Mouse (Mus musculus): ENCODE results near the gene Mindy1. TPM values are rescaled to one million over a fixed set of nuclear protein-coding genes. Genes with fewer than 3 reads are reported as not detected.

Mindy1 gene
- polyA plus RNA-seq, 1 experiment from 2014 or later: 50.5 TPM

DNA sequence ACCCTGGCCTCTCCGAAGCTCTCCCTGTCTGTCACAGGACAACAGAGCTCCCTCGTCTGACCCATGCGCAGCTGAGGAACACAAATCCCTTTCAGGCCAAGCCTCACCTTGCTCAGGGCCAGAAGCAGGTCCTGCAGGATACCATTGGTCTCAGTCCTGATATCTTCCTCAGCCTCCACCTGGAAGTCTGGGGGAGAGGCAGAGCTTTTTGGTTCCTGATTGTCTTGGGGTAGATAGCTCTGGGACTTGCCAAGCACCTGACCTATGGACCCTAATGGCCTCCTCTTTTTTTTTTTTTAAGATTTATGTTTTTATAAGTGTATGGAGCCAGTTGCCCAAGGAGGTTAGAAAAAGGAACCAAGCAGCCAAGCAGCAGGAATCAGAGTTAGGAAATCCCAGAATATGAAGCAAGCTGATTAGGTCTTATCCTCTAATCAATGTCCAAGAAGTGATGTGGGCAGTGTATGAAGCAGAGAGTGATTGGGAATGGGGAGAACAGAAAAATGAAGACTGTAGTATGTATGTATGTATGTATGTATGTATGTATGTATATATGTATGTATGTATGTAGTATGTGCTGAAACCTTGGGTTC is 20.2 kb downstream of the Mindy1 start:
- Histone ChIP-seq H3K9me3 (no peaks in the 10 kb centered on the region), H3K4me3 (replicated peaks) (no peak overlapping the region), H3K27ac (no peak overlapping the region), H3K4me1 (replicated peaks) (no peaks in the 10 kb centered on the region), H3K9ac (replicated peaks) (no peak overlapping the region), H3K27me3 (no peaks in the 10 kb centered on the region), H3K4me2 (replicated peaks) (no peak overlapping the region), H3K36me3 (peaks cover 20% of the 10 kb centered on the region)
- 86% methylated on average over 3 of the region's 3 CpGs for WGBS
- ATAC-seq: no peak

DNA sequence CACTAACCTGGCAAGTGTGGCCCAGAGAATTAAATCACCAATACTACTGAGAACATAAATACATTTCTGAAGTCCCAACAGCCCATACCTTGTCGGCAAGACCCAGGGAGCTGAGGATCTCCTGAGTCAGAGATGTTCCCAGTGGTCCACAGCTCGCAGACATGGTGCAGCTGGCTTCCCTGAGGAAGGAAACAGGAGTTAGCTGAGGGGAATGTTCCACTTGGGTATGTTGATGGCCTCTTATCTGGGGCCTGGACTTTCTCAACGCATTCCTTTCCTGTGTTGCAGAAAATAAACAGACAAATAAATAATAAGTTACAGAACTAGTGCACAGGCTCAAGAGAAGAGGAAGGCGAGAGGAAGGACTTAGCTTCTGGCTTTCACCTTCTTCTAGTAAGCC is 25.1 kb downstream of the Mindy1 start:
- Histone ChIP-seq H3K4me2 (replicated peaks) (no peak overlapping the region), H3K27me3 (no peaks in the 10 kb centered on the region), H3K27ac (no peak overlapping the region), H3K9ac (replicated peaks) (no peak overlapping the region), H3K4me1 (replicated peaks) (no peaks in the 10 kb centered on the region), H3K4me3 (replicated peaks) (no peak overlapping the region), H3K36me3 (no peaks in the 10 kb centered on the region), H3K9me3 (no peaks in the 10 kb centered on the region)
- 86% methylated on average over 4 of the region's 4 CpGs for WGBS
- no peak for ATAC-seq

DNA sequence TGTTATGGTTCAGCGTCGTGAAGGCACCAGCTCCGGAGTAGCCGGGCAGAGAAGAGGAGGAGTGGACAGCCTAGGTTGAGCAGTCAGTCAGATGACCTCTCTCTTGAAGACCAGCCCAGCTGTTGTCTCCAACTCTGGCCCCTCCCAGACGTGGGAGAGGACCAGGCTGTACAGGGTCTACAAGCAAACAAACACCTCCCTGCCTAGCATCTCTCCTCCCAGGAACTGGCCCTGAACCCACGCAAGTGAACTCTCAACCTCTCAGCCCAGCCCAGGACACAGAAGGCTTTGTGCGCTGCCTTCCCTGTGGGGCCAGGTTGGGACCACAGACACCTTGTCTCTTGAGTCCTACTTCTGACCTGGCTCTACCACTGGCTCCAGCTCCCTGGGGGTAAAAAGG is 26.0 kb downstream of the Mindy1 start, which contains the start of gene Anxa9:
Gene Anxa9 (minus strand): TSS at position 77 of the 400 bp plus-strand sequence.
- Histone ChIP-seq H3K4me1 (replicated peaks) (no peaks in the 10 kb centered on the region), H3K27me3 (no peaks in the 10 kb centered on the region), H3K36me3 (no peaks in the 10 kb centered on the region), H3K9me3 (no peaks in the 10 kb centered on the region), H3K9ac (replicated peaks) (no peak within 1 kb of the TSS), H3K4me2 (replicated peaks) (no peak within 1 kb of the TSS), H3K4me3 (replicated peaks) (no peak within 1 kb of the TSS), H3K27ac (no peak within 1 kb of the TSS)
- no peak for ATAC-seq
- 73% methylated on average over 7 of the region's 7 CpGs for WGBS

DNA sequence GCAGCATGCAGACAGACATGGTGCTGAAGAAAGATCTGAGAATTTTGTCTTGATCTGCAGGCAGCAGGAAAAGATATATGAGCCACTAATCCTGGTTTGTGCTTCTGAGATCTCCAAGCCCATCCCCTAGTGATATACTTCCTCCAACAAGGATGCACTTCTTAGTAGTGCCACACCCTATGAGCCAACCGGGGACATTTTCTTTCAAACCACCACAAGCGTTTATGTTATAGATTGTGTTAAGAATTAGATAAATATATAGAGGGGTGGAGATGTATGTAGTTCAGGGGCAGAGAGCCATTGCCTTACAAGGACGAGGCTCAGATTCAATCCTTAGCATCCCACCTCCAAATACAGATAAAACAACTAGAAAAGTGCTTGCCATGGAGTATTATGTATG is 29.4 kb downstream of the Mindy1 start:
- H3K9me3 ChIP-seq: no peaks in the 10 kb centered on the region
- H3K27me3 ChIP-seq: no peaks in the 10 kb centered on the region
- no peaks in the 10 kb centered on the region for H3K36me3 ChIP-seq
- no peak overlapping the region for H3K4me2 ChIP-seq (replicated peaks)
- no peak overlapping the region for H3K9ac ChIP-seq (replicated peaks)
- peaks cover 8% of the 10 kb centered on the region for H3K4me1 ChIP-seq (replicated peaks)
- no peak overlapping the region for H3K4me3 ChIP-seq (replicated peaks)
- no peak for ATAC-seq
- H3K27ac ChIP-seq: no peak overlapping the region
- 68% methylated on average over 3 of the region's 3 CpGs for WGBS

DNA sequence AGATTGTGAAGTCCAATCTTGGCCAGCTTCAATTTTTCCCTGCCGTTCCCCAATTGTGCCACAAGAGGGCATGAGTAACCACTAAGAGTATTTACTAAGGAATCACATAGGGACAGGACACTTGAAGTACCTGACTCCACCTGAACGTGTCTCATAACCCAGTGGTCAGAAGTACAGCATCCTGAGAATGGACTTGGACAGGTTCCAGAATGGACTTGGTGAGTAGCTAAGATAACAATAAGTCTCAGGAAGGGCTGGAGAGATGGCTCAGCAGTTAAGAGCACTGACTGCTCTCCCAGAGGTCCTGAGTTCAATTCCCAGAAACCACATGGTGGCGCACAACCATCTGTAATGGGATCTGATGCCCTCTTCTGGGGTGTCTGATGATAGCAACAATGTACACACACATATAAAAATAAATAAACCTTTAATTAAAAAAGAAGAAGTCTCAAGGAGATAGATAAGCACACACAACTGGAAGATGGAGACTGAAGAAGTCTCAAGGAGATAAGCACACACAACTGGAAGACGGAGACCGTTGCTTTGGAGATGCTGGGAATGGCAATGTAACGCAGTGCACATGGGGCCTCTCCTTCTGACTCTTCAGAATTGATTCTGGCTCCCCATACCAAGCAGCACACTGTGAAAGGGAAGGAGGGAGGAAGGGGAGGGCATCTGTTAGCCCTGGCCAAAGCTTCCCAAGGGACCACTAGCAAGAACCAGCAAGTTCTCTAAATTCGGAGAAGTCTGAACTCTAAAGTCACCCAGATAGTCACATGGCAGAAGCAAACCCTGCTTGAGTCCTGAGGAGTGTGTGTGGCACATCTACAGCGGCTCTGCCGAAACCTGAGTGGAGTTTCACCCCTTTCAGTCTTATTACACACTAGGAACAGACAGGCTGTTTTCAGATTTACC is 30.1 kb downstream of the Mindy1 start:
- Histone ChIP-seq H3K4me1 (replicated peaks) (peaks cover 15% of the 10 kb centered on the region), H3K27me3 (no peaks in the 10 kb centered on the region), H3K27ac (no peak overlapping the region), H3K4me3 (replicated peaks) (no peak overlapping the region), H3K9ac (replicated peaks) (no peak overlapping the region), H3K9me3 (no peaks in the 10 kb centered on the region), H3K4me2 (replicated peaks) (no peak overlapping the region), H3K36me3 (no peaks in the 10 kb centered on the region)
- WGBS: 70% methylated on average over 9 of the region's 9 CpGs
- ATAC-seq: no peak

DNA sequence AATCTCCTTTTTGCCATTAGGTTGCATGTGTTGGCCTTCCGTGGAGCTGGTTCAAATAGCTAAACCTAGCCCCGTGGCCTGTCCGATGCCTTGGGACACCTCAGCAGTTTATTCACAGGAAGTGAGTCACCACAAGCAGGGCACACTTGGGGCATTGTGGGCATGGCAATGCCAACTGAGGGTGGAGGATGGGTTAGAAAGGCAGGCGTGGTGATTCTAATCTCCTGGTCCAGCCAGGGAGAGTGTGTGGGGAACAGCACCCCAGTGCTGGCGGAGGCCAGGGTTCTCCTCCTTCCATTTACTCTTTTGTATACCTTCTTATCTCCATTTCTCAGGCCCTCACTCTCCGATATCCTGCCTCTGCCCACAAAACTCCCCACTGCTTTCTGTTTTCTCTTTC is 31.5 kb downstream of the Mindy1 start:
- no peak for ATAC-seq
- no peaks in the 10 kb centered on the region for H3K36me3 ChIP-seq
- no peaks in the 10 kb centered on the region for H3K27me3 ChIP-seq
- H3K4me2 ChIP-seq (replicated peaks): no peak overlapping the region
- no peaks in the 10 kb centered on the region for H3K9me3 ChIP-seq
- no peak overlapping the region for H3K4me3 ChIP-seq (replicated peaks)
- 86% methylated on average over 6 of the region's 6 CpGs for WGBS
- no peak overlapping the region for H3K27ac ChIP-seq
- H3K4me1 ChIP-seq (replicated peaks): peaks cover 26% of the 10 kb centered on the region
- no peak overlapping the region for H3K9ac ChIP-seq (replicated peaks)

DNA sequence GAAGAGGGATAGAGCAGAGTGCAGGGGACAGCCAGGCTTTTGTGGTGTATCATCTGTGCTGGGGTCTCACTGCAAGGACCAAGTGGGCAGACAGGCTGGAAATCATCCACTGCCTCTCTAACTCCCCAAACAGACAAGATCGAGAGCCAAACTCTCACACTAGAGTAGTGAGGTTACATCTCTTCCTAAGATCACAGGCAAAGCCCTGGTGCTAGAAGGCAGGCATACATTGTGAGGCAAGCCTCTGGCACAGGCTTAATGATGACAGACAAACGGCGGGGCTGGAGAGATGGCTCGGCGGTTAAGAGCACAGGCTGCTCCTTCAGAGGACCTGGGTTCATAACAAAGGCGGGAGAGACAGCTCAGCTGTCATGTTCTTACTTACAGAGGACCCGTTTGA is 32.3 kb downstream of the Mindy1 start:
- Histone ChIP-seq H3K4me2 (replicated peaks) (no peak overlapping the region), H3K27ac (no peak overlapping the region), H3K9ac (replicated peaks) (no peak overlapping the region), H3K36me3 (no peaks in the 10 kb centered on the region), H3K27me3 (no peaks in the 10 kb centered on the region), H3K4me1 (replicated peaks) (peaks cover 32% of the 10 kb centered on the region), H3K9me3 (no peaks in the 10 kb centered on the region), H3K4me3 (replicated peaks) (no peak overlapping the region)
- no peak for ATAC-seq
- 42% methylated on average over 7 of the region's 7 CpGs for WGBS

DNA sequence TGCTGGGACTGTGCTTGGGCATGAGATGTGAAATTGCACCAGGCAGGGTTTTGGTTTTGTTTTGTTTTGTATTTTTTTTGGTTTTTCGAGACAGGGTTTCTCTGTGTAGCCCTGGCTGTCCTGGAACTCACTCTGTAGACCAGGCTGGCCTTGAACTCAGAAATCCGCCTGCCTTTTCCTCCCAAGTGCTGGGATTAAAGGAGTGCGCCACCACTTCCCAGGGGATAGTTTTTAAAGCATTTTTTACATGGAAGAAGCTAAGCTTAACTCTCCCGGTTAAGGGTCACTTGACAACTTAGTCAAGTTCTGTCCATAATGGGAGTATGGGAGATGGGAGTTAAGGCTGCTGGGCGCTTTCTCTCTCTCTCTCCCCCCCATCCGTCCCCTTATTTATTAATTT is 32.9 kb downstream of the Mindy1 start:
- 53% methylated on average over 6 of the region's 6 CpGs for WGBS
- peak overlapping the region; percentile 85; the same call in 1 of the 2 replicates for H3K4me3 ChIP-seq (replicated peaks)
- no peaks in the 10 kb centered on the region for H3K9me3 ChIP-seq
- peak overlapping the region; percentile 74 for H3K4me2 ChIP-seq (replicated peaks)
- peak overlapping the region; percentile 97 for H3K9ac ChIP-seq (replicated peaks)
- H3K27me3 ChIP-seq: no peaks in the 10 kb centered on the region
- no peaks in the 10 kb centered on the region for H3K36me3 ChIP-seq
- H3K27ac ChIP-seq: peak overlapping the region; percentile 92; the same call in 1 of the 2 replicates
- ATAC-seq: no peak
- peaks cover 38% of the 10 kb centered on the region for H3K4me1 ChIP-seq (replicated peaks)

DNA sequence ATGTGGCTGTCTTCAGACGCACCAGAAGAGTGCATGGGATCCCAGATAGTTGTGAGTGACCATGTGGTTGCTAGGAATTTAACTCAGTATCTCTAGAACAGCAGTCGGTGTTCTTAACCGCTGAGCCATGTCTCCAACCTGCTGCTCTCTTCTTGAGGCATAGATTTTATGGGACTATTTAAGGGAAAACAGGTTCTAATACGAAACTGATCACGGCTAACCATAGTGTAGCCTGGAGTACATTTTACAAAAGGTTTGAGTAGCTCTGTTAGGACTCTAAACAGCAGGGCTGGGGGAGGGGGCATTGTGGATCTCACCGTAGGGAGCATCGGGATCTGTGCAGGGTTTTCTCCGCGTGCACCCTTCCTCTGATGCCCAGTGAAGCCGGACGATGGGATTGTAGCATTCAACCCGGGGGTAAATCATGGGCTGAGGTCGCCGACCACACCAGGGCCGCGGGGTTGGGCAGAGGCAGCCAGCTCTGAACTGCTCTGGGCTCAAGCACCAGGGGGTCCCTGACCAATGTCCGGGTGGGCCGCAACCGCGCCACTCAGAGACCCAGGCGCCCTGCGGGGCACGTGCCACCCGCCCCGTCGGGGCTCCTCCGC is 33.4 kb downstream of the Mindy1 start, which contains the start of gene Cers2:
Gene Cers2 (plus strand): TSS at position 306 of the 608 bp plus-strand sequence.
- H3K36me3 ChIP-seq: no peaks in the 10 kb centered on the region
- peaks cover 40% of the 10 kb centered on the region for H3K4me1 ChIP-seq (replicated peaks)
- peak within 1 kb of the TSS; percentile 85 for H3K4me3 ChIP-seq (replicated peaks)
- no peaks in the 10 kb centered on the region for H3K9me3 ChIP-seq
- peak within 1 kb of the TSS; percentile 74 for H3K4me2 ChIP-seq (replicated peaks)
- peak within 1 kb of the TSS; percentile 92 for H3K27ac ChIP-seq
- 3% methylated on average over 22 of the region's 27 CpGs for WGBS
- H3K27me3 ChIP-seq: no peaks in the 10 kb centered on the region
- H3K9ac ChIP-seq (replicated peaks): peak within 1 kb of the TSS; percentile 97
- ATAC-seq: peak; percentile 44; the same call in 1 of the 2 replicates

DNA sequence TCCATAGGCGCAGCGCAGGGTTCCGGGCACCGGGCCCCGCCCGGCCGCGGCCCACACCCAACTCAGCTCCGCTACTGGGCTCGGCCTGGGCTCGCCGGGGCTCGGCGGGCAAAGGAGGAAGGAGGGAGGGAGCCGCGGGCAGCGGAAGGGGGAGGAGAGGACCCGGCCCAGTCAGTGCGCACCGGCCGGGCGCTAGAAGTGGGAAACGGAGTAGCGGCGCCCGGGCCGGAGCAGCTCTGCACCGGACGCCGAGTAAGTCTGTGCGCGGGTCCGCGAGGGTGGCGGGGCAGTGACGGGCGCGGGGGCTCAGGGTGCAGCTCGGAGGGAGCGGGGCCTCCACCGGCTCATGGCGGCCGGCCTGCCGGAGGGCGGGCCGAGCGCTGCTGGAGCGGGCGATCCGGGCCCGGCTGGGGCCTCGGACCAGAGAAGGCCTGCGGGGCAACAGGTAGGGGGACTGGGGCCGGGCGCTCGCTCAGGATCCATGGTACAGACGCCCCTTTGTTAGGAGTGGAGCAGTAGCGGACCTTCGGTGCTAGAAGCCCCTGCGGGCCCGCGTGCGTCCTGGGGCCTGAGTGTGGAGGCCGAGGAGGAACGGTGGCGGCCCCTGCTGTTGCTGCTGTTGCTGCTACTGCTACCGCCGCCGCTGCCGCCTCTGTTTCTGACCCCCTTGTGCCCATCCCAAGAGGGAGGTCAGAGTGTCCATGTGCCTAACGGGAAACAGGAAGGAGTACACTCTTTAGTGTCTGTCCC is 34.1 kb downstream of the Mindy1 start:
- peak; percentile 94 for ATAC-seq
- Histone ChIP-seq H3K9me3 (no peaks in the 10 kb centered on the region), H3K27ac (peak overlapping the region; percentile 92), H3K27me3 (no peaks in the 10 kb centered on the region), H3K36me3 (peaks cover 6% of the 10 kb centered on the region), H3K9ac (replicated peaks) (peak overlapping the region; percentile 97), H3K4me3 (replicated peaks) (peak overlapping the region; percentile 85), H3K4me2 (replicated peaks) (peak overlapping the region; percentile 74), H3K4me1 (replicated peaks) (peaks cover 40% of the 10 kb centered on the region)
- under 1% methylated on average over 67 of the region's 71 CpGs for WGBS

DNA sequence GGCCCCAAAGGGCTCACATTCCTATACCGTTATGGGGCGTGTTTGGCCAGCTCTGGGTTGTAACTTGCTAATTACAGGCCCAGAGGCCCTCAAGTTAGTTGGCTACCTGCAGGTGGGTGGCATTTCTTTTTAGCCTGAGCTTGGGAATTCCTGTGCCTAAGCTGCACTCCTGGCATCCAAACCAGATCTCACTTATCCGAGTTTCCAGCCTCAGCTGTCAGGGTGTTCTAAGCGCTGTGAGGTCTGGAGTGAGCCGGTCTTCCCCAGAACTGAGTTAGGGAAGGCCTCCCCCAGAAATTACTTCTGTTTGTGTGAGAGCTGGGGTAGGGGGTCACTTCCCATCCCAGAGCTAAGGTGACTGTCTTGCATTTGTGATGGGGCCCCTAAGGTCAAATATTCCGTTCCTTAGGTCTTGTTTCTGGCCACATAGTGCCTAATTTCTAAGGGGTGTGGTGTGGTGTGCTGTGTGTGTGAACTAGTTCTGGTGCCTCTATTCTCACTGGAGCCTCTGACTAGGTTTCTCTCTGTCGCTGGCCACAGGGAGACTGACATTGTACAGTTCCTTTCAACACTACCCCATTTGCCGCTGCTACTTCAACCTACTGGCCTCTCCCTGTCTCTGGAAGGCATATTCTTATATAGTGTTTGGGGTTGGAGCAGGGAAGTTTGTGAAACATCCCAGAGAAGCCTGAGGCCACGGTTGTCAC is 34.9 kb downstream of the Mindy1 start:
- Histone ChIP-seq H3K36me3 (peaks cover 13% of the 10 kb centered on the region), H3K27ac (peak overlapping the region; percentile 92), H3K9ac (replicated peaks) (peak overlapping the region; percentile 97), H3K27me3 (no peaks in the 10 kb centered on the region), H3K9me3 (no peaks in the 10 kb centered on the region), H3K4me2 (replicated peaks) (peak overlapping the region; percentile 74), H3K4me3 (replicated peaks) (peak overlapping the region; percentile 85), H3K4me1 (replicated peaks) (peaks cover 40% of the 10 kb centered on the region)
- 0 out of 2 replicates have a peak, but pooled peaks have one; percentile 4 for ATAC-seq
- 15% methylated on average over 9 of the region's 9 CpGs for WGBS
